Mouse (Mus musculus): Measurements from ENCODE around the gene Igll1. TPM values are rescaled to one million over a fixed set of nuclear protein-coding genes. Genes with fewer than 3 reads are reported as not detected.

Gene Igll1
- polyA plus RNA-seq (2017; shearing (Covaris generic)), result not detected

GRCm38 (mm10) chr16:16863978-16864377 lies at the start of gene Igll1:
Gene Igll1 (minus strand): TSS chr16:16863985.

GRCm38 (mm10) chr16:16896382-16897055 lies 32.7 kb upstream of the Igll1 start, which contains the start of gene Ppm1f:
Gene Ppm1f (plus strand): TSS chr16:16896469.

DNA sequence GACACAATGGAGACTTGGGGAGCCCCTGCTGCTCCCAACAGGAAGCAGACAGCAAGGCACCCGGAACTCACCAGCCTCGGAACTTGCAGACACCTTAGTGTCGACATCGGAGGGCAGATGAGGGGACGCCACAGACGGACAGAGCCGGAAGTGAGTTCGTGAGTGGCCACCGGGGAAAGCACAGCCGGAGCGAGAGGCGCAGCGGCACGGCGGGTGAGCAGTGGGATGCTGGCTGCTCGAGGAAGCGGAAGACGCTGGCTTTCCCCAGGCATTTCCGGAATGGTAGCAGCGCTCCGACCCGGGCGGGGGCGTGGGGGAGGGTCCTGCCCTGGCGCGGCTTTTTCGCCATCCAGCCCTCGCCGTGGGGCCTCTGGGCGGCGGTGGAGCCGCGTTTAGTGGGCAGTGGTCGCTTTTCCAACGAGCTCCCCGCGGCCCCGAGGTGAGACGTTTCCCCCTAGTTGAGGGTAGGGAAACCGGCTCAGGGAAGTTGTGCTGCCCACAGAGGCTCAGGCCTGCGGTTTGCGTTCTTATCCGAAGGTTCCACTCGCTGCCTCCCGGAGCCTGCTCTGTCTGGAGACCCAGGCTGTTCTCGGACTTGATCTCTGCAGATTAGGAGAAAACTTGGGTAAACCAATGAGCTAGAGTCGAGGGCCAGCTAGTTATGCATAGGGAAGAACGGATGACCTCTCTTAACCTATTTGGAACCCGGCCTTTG lies 7.0 kb upstream of the Igll1 start, which contains the start of the genes Top3b and Vpreb1:
TSS of gene Top3b (plus strand) at position 120 of the 715 bp plus-strand sequence.
TSS of gene Vpreb1 (minus strand) at position 227 of the 715 bp plus-strand sequence.

DNA sequence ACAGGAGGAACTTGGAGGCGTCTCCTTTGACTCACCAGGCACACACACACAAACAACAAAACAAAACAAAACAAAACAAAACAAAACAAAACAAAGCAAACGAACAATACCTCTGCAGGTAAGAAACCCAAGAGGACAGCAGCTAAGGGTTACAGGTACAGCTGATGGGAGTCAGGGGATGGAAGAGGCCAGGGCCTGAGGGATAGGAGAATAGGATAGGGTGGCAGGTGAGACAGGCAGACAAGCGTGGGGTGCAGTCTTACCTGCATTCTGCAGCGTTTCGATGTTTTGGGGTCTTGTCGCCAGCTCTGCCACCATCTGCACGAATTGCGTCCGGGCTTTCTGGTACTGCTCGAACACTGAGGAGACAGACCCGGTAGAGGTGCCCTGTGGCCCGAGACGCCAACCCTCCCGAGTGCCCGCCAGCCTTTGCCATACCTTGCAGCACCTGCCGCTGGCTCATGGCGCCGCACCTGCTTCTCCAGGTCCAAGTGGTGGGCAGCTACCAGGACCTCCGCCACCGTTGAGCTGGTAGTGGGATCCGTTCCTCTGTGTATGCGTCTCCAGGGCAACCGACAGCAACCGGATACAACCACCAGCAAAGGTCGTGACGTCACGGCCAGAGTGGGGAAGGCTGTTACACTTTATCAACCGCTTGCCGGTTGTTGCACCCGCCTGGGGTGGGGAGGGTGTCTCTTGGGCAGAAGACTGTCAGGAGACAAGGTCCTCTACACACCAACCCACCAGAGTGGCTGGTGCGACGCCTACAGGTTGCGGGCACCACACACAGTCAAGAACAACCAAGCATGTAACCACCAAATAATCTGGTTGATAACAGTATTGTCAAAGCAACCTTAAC lies 34.8 kb downstream of the Igll1 start, which contains the start of gene Spag6l:
TSS of gene Spag6l (minus strand) at position 700 of the 859 bp plus-strand sequence.

Other genes with a start within 250 kb of the Igll1 start
- not detected for gene Olfr19, start 187.6 kb downstream of the Igll1 start, polyA plus RNA-seq (2017; shearing (Covaris generic))
- gene Spag6l, start 34.5 kb downstream of the Igll1 start, polyA plus RNA-seq (2017; shearing (Covaris generic)), result not detected
- 68.3 TPM for gene Top3b, start 6.8 kb upstream of the Igll1 start, polyA plus RNA-seq (2017; shearing (Covaris generic))
- gene Vpreb1, start 6.9 kb upstream of the Igll1 start, polyA plus RNA-seq (2017; shearing (Covaris generic)), result not detected
- gene Ppm1f, start 32.5 kb upstream of the Igll1 start, polyA plus RNA-seq (2017; shearing (Covaris generic)), result 18.2 TPM
- gene Mapk1, start 119.4 kb upstream of the Igll1 start, polyA plus RNA-seq (2017; shearing (Covaris generic)), result 171 TPM
- 1.5 TPM for gene Ypel1, start 205.7 kb upstream of the Igll1 start, polyA plus RNA-seq (2017; shearing (Covaris generic))
- 185 TPM for gene Ppil2, start 247.3 kb upstream of the Igll1 start, polyA plus RNA-seq (2017; shearing (Covaris generic))

Measured in naive thymus-derived CD4-positive, alpha-beta T cell, adult 5 months (primary cell).